Mouse (Mus musculus) lung, postnatal 10 days (tissue): ENCODE results near the gene Olfr312.

Experiments
- DNase-seq: peaks from one replicate; pipeline ENCODE4 v3.0.0; 2021

Olfr312 gene

GRCm38 (mm10) chr11:58867039-58867953 is 38.3 kb downstream of the Olfr312 start, which contains the start of gene 2810021J22Rik:
Gene 2810021J22Rik, plus strand, starts transcription at chr11:58867216.
- DNase-seq = peak; percentile 85

DNA sequence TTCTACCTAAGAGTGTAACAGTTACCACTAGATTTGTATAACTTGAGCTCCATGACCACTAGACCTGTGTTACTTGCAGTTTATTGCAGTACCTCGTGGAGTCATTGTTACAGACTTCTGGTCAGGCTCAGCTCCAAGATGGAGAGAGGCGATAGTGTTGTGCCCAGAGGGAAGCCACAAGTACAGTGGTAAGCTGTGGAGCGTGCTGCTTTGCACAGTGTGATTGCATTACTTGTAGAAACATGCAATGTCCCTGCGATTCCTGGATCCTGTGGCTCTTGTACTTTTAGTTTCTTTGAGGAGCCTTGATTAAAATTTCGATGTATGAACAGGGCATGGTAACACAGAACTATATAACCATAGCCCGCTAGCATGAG is 38.9 kb downstream of the Olfr312 start:
- no peak for DNase-seq

- DNase-seq = no peak
Measured at GRCm38 (mm10) chr11:58870961-58871360, 41.9 kb downstream of the Olfr312 start.

DNA sequence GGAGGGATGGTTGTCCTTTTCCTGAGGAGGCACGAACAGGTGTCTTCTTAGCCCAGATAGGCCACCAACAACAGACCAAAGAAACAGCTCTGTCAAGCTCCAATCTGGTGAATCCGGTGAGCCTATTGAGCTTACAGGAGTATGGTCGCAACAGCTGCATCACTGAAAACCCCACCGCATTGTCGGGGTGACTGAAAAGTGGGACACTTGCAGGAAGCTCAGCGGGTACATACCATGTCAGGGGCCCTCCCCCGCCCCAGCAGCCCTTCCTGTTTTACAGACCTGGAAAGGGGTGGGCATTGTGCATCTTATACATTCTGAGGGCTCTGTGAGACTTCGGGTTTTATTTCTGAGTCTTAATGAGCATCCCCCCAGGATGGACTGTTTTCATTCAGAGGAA is 54.7 kb downstream of the Olfr312 start:
- no peak for DNase-seq
